Mouse (Mus musculus): ENCODE measurements around the gene B4galt4. TPM values are rescaled to one million over a fixed set of nuclear protein-coding genes. Genes with fewer than 3 reads are reported as not detected.
"Not testable (repeated sequence)": the region's sequence is repeated elsewhere in the genome, so short reads cannot be mapped to it uniquely, and the experiment has no call there.

B4galt4 gene
- total RNA-seq, 2 experiments from 2014 or later, result 34.3 to 39.7 TPM

- TF ChIP-seq CTCF (conservative IDR thresholded peaks at IDR 0.05), result no peak
- Histone ChIP-seq H3K4me3 (peak overlapping the region; percentile 85), H3K27ac (peak overlapping the region; percentile 91; the same call in 1 of the 2 replicates)
- DNase-seq (ENCODE audit: low spot score in 2 of 2), result no peak
Measured at GRCm38 (mm10) chr16:38711245-38711644, 30.8 kb upstream of the B4galt4 start.

DNA sequence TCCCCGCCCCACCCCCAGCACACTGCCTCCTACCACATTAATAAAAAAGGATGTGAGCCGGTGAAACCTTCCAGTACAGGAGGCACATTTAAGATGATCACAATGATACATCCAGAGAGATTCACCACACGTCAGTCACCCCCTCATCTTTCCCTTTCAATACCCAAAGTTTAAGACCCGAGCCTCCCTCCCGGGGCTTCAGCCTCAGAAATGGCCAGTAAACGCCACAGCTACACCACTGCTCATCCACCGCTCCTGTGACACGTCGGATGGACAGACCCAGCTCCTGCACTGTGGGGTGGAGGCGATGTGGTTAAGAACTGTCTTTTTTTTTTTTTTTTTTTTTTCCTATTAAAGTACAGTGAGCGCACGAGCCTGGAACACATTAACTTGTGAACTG lies 30.0 kb upstream of the B4galt4 start:
- Histone ChIP-seq H3K27ac (peak overlapping the region; percentile 91; the same call in 1 of the 2 replicates), H3K4me3 (peak overlapping the region; percentile 85)
- TF ChIP-seq CTCF (conservative IDR thresholded peaks at IDR 0.05), result no peak
- DNase-seq (ENCODE audit: low spot score in 2 of 2), result no peak

- no peak for TF ChIP-seq CTCF (conservative IDR thresholded peaks at IDR 0.05)
- H3K4me3 ChIP-seq, result peak within 1 kb of the TSS; percentile 85
- peak within 1 kb of the TSS; percentile 91 for H3K27ac ChIP-seq
- peak; percentile 32 to 34 for DNase-seq (ENCODE audit: low spot score in 2 of 2)
Measured at GRCm38 (mm10) chr16:38712581-38713403, 29.3 kb upstream of the B4galt4 start, which contains the start of gene Arhgap31. Gene Arhgap31 (minus strand): TSS chr16:38713274.

DNA sequence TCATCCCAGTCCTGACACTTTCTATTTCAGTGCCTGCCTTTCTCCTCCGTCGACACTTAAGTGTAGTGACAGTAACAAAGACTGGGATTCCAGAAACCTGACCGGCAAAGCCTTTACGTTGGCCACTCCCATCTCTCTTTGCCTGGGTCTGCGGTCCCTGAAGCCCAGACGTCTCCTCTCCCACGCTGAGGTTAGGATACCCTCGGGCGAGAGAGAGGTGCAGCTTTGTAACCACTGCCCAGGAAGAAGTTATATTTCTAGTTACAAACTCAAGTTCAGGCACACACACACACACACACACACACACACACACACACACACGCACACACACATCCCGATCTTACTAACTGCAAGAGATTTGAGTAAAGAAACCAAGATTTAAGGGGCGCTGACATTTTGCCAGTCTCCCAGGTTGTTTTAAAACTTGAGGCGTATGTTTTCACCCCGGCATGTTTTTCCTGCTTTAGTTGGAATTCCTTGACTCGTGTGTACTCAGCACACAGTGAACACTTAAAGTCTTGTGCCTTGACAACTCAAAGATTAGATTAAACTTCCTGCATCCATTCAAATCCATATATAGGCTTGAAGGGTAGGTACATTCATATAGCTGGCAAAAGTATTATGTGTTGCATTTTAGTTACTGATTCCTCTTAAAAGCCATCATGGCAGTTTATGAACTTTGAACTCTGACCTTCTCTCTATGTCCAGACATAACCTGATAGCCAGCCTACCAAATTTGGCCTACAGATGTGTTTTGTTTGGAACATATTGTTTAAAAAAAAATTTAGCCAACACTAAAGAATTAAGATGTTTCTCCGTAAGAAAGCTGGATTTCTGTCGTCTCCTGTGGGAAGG lies 28.4 kb upstream of the B4galt4 start:
- no peak for TF ChIP-seq CTCF (conservative IDR thresholded peaks at IDR 0.05)
- peak overlapping the region; percentile 91 for H3K27ac ChIP-seq

DNA sequence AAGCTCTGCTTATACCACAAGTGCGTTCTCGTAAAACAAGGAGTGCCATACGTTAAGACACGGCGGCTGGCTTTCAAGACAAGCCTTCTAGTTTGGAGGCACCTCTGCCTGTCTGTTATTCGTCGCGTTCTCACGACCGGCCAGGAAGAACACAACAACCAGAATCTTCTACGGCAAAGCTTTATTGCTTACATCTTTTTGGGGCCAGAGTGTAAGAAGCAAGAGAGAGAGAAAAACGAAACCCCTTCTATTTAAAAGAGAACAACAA lies 27.9 kb upstream of the B4galt4 start:
- not testable (repeated sequence) for H3K4me3 ChIP-seq; DNase-seq (ENCODE audit: low spot score in 2 of 2)
- peak overlapping the region; percentile 67; the same call in 1 of the 2 replicates for H3K27ac ChIP-seq

More for the DNA sequence above, 28.4 kb upstream of the B4galt4 start:
- no peak for DNase-seq (ENCODE audit: low spot score in 2 of 2)
- peak overlapping the region; percentile 85 for H3K4me3 ChIP-seq

DNA sequence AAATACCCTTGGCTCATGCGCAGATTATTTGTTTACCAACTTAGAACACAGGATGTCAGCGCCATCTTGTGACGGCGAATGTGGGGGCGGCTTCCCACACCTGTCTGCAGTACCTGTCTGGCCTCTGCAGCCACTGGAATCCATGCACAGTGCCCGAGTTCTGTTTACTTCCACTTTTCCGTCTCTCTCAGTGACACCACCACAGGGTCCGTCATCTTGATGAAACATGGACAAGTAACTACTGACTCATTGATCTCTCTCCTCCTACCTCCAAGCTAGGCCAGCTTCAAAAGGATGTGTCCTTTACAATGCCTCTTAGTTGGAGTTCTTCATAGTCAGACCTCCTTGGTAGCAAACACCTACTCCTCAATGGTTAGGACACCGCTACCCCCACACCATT lies 20.7 kb upstream of the B4galt4 start:
- DNase-seq (ENCODE audit: low spot score in 2 of 2), result no peak
- H3K27ac ChIP-seq, result no peak overlapping the region
- no peak for TF ChIP-seq CTCF (conservative IDR thresholded peaks at IDR 0.05)
- no peak overlapping the region for H3K4me3 ChIP-seq

DNA sequence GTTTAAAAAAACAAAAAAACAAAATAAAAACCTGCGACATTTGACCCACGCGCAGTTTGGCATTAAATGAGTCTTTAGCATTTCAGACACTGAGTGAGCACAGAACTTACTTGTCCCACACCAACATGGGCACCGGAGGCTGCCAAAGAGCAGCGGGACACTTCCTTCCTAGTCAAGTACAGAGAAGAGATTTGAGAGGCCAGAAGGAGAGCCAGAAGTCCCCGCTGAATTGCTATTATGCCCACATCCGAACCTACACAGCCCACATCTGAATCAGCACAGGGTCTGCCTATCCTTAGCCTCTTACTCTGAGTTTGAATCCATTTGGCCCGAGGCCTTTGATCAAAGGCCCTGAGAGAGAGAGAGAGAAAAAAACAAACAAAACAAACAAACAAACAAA lies 17.8 kb upstream of the B4galt4 start:
- Histone ChIP-seq H3K4me3 (peak overlapping the region; percentile 24; the same call in 1 of the 2 replicates), H3K27ac (peak overlapping the region; percentile 68)
- no peak for DNase-seq (ENCODE audit: low spot score in 2 of 2)
- TF ChIP-seq CTCF (conservative IDR thresholded peaks at IDR 0.05), result no peak

- no peak overlapping the region for H3K4me3 ChIP-seq
- DNase-seq (ENCODE audit: low spot score in 2 of 2), result no peak
- H3K27ac ChIP-seq, result peak overlapping the region; percentile 68; the same call in 1 of the 2 replicates
- TF ChIP-seq CTCF (conservative IDR thresholded peaks at IDR 0.05), result no peak
Measured at GRCm38 (mm10) chr16:38724974-38725373, 17.1 kb upstream of the B4galt4 start.

DNA sequence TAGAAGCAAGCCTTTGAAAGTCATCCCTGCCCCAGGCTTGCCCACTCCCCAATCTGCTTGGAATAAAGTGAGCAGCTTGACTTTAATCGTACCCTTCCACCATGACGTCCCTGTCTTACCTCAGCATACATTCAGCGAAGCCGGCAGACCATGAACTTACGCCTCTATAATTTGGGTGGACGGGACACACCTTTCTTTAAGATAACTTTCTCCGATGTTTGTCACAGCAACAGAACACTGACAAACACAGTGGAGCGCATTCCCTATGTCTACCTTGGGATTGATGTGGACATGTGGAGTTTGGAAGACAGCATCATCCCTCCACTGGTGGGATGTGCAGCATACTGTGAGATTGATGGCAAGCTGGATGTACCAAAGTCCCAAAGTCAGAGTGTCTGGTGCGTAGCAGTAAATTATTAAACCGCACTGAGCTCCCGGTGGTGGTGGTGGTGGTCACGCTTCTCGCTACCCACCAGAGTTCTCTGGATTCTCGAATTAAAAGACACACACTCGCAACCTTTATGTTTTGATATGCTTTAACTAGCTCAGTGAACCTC lies 13.4 kb upstream of the B4galt4 start:
- no peak for TF ChIP-seq CTCF (conservative IDR thresholded peaks at IDR 0.05)

DNA sequence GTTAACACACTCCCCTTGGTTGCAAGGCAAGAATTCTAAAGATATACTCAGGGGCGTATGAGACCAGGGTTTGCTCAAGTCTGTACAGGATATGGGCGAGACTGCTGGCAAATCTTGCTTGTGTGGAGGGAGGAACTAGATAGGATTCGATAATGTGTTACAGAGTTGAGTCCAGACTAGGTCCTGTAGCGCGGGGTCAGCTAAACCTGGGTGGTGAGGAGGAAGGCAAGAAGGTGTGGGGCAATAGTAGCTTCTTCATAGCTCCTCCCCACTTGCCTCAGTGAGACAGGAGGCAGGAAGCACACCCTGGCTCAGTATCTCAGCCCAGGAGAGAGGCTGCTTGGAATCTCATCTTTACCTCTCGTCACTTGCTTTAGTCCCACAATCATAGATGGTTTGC lies 12.9 kb upstream of the B4galt4 start:
- no peak overlapping the region for H3K4me3 ChIP-seq
- H3K27ac ChIP-seq, result no peak overlapping the region
- no peak for DNase-seq (ENCODE audit: low spot score in 2 of 2)
- TF ChIP-seq CTCF (conservative IDR thresholded peaks at IDR 0.05), result no peak

More for the DNA sequence above, 13.4 kb upstream of the B4galt4 start:
- Histone ChIP-seq H3K4me3 (no peak overlapping the region), H3K27ac (no peak overlapping the region)
- DNase-seq (ENCODE audit: low spot score in 2 of 2), result no peak

- peak; percentile 97 for TF ChIP-seq CTCF (conservative IDR thresholded peaks at IDR 0.05)
- H3K4me3 ChIP-seq, result peak overlapping the region; percentile 47
- DNase-seq (ENCODE audit: low spot score in 2 of 2), result peak; percentile 48 to 53
- peak overlapping the region; percentile 61 for H3K27ac ChIP-seq
Measured at GRCm38 (mm10) chr16:38729610-38730288, 12.3 kb upstream of the B4galt4 start.

DNA sequence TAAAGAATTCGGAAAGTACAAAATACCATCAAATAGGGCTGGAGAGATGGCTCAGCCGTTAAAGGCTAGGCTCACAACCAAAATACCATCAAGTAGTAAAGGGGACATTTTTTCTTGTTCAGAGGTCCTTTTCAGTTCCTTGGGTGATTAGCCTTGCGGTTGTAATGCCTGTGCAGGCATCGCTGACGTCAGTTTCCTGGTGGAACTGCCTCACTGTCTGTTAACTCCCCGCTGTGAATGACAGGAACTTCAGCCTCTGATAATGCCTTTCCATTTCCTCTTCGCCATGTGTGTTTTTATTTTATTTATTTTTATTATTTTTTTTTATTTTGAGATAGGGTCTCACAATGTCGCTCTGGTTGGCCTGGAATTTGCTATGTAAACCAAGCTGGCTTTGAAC lies 11.1 kb upstream of the B4galt4 start:
- Histone ChIP-seq H3K4me3 (no peak overlapping the region), H3K27ac (peak overlapping the region; percentile 61; the same call in 1 of the 2 replicates)
- no peak for DNase-seq (ENCODE audit: low spot score in 2 of 2)
- TF ChIP-seq CTCF (conservative IDR thresholded peaks at IDR 0.05), result no peak

All from layer of hippocampus, adult 2 months (tissue).